Mouse (Mus musculus) ZHBTc4 (cell line): ENCODE measurements around the gene Nalcn.

Source experiments
- DNase-seq: peaks from one replicate; pipeline ENCODE4 v3.0.0-alpha.2; 2011; ENCODE audit warnings: low read depth, low spot score

The Nalcn gene

GRCm38 (mm10) chr14:123626501-123627179, at the start of gene Nalcn:
Nalcn (minus strand) TSS chr14:123627144.
- peak; percentile 80 for DNase-seq

GRCm38 (mm10) chr14:123671076-123671475, 44.1 kb upstream of the Nalcn start:
- peak; percentile 76 for DNase-seq

- no peak for DNase-seq
Measured at GRCm38 (mm10) chr14:123664451-123664850, 37.5 kb upstream of the Nalcn start.

DNA sequence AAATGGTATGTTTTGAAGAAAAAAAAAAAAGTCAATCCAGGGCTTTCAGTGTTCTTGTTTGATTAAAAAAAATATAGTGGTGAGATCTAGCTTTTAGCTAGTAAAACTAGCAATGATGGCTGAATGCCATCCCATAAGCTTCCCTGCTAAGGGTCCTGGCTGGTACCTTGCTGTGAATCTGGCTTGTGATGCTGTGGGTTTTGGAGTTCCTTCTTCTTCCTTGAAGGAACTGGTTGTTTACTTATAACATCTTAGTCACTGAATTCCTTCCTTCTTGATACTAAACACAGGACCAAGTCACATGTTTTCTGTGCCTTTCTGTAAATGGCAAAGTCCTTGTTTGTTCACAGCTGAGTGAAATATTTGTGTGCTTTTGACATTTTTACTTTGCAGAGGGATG, 36.3 kb upstream of the Nalcn start:
- DNase-seq, result no peak

DNA sequence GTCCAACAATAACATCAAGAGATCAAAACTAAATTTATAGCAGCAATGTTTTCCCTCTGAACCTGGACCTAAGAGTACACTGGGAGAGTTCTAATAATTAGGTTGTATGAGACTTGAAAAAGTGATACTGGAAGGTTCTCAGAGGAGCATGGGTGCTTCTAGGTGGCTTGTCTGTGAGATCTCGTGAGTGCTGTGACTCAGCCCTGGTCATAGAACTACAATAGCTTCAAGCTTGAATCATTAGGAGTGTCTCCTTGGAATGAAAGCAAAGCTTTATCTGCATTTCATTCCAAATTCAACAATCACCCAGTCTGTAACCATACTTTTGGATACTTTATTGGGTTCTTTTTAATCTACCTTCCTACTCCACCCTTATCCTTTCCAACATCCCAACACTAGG, 35.4 kb upstream of the Nalcn start:
- no peak for DNase-seq

GRCm38 (mm10) chr14:123661091-123661491, 34.1 kb upstream of the Nalcn start:
- DNase-seq, result peak; percentile 93

DNA sequence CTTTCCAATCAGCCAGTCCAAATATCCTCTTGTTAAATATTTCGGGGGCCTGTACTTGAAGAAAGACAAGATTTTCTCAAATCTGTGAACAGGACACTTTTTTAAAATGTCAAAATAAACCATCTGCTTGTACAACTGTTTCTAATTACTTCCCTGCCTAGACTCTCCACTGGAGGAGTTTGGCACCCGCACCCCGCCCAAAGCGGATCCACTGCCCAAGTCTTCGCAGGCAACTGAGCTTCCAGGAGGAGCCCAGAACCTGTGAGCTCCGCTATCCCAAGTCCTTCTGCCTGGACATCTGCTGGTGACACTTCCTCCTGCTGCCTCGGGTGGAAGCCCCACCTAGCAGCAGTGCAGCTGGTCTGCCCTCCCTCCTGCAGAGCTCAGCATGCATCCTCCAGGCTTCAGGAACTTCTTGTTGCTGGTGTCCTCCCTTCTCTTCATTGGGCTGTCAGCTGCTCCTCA, 33.0 kb upstream of the Nalcn start, which contains the start of gene Itgbl1:
TSS of gene Itgbl1 (plus strand) at position 51 of the 465 bp plus-strand sequence.
- peak; percentile 21 for DNase-seq

GRCm38 (mm10) chr14:123627180-123627562, 227 bp upstream of the Nalcn start:
- no peak for DNase-seq

DNA sequence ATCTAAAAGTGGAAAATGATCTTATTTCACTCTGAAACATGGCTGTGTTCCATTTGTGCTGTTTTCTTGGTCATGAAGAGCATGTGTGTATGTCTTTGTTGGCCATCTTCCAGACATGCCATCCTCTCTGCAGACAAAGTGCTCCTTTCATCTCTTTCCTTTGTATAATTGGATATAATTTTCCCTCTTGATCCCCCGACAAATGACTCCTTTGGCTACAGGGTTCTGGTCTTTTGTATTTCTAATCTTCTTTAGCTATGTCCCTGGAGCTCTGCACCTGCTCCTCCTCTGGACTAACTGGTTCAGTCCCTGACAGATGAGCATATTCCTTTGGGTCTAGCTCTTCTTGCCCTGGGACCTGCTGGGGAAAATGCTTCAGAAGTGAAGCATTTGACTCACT, 4.0 kb downstream of the Nalcn start:
- no peak for DNase-seq

DNA sequence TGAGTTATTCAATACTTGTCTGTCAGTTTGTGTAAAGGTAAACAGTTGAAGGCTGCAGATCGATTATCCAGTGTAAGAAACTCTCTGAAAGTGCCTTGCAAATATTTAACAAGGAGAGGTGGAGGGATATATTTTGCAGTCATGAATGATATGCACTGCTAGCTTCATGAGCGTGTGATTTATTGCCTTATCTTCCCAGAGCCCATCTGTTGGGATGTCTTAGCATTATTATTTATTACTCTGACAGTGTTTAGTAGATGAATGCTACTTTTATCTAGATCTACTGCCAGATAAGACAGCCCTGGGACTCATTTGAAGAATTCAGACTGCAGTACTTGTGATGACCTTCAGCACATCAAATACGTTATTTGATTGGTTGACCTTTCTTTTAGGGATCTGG, 31.7 kb downstream of the Nalcn start:
- DNase-seq, result no peak

GRCm38 (mm10) chr14:123587412-123587811, 39.5 kb downstream of the Nalcn start:
- DNase-seq, result peak; percentile 74

GRCm38 (mm10) chr14:123582433-123582832, 44.5 kb downstream of the Nalcn start:
- no peak for DNase-seq

DNA sequence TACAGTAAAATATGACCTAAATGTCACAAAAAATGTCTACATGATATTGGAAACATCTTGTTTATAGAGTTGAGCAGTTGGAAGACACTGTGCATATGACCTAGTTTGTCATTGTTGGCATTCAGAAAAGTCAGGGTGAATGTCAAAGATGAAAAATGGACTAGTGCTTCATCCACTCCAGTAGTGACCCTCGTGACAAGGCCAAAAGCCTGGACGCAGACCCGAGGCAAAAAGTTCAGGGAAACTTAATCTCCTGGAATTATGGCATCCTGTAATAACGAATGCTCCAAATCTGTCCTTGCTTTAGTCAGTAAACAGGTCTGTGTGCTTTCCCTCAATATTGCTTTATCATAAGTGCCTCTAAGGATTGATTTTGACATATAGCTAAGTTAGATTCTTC, 51.6 kb downstream of the Nalcn start:
- no peak for DNase-seq

DNA sequence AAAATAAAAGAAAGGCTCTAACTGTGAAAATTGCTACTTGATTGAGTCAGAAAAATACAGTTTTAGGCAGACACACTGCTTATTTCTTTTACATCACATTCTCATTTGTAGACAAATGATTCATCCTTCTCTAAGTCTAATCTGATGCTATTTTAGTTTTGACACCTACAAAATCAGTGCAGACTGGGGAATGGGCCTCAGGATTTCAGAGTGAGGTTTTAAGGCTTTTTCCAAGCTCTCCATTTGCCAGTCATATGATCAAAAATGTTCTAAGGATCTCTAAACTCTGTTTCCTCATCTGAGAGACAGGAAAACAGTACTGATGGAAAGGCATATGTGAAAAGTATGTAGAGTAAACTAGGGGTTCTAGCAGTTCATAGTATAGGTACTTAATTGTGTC, 52.0 kb downstream of the Nalcn start:
- DNase-seq, result no peak

DNA sequence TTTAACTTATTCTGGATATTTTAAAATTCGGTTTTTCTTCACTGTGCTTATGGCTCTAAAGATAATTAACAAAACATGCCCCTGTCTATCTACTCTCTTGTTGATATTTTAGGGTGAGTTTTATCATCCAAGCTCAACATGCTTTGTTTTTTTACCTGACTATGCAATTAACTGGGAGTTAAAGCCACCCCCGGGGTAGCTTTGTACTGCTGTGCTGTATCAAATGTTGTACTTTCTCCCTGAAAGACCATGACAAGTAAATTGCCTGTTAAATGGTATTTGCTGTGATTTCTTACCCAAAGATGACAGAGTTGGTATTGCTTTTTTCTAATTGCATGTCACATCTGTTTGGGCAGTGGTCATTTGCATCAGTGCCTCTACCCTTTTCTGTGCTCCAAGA, 60.3 kb downstream of the Nalcn start:
- DNase-seq, result no peak

- no peak for DNase-seq
Measured at GRCm38 (mm10) chr14:123555533-123555932, 71.4 kb downstream of the Nalcn start.

GRCm38 (mm10) chr14:123554936-123555335, 72.0 kb downstream of the Nalcn start:
- no peak for DNase-seq

- peak; percentile 45 for DNase-seq
Measured at GRCm38 (mm10) chr14:123542362-123542761, 84.6 kb downstream of the Nalcn start.

DNA sequence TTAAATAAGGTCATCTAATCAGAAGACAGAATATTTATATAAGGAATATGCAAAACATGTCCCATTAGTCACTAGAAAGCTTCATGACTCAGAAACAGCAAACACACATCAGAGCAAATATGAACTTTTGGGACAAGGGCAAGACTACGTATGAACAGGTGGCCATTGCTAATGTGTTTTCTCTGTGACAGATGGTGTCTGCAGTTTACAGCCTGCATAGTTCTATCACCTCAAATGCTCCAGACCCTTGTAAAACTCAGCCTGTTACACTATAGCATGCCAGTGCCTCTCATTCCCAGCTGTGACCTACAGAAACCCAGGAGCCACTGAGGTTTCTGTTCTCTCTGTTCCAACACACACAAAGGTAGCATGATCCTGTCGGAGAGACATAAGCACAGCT, 91.3 kb downstream of the Nalcn start:
- no peak for DNase-seq

DNA sequence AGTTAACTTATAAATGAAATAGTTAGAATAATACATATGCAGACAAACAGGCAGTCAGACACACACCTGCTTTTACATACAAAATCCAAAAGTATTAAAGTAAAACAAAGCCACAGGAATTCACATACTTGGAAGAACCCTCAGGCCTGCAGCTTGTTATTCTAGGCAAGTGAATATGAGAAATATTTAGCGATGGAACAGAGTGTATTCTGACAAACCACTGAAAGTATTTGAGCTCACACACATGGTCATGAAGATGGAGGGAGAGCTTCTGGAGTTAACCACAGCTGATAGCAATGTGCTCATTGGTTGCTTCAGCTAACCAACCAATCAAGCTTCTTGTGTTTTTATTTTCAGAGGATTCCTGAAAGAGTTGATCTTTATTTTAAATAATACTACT, 93.9 kb downstream of the Nalcn start:
- DNase-seq, result no peak

- DNase-seq, result peak; percentile 35
Measured at GRCm38 (mm10) chr14:123531271-123531670, 95.7 kb downstream of the Nalcn start.

- DNase-seq, result no peak
Measured at GRCm38 (mm10) chr14:123529143-123529542, 97.8 kb downstream of the Nalcn start.

- peak; percentile 44 for DNase-seq
Measured at GRCm38 (mm10) chr14:123513376-123514141, 113.4 kb downstream of the Nalcn start.
